Mouse (Mus musculus) frontal cortex, postnatal 10 days (tissue): ENCODE data around the gene Olfr1209.

Experiments
- DNase-seq, 2 experiments: peaks; one replicate each; pipeline ENCODE4 v3.0.0; 2022; ENCODE audit warnings: low spot score in 2 of 2, mixed read lengths in 1 of 2

Gene Olfr1209

GRCm38 (mm10) chr2:88915057-88915456, at the start of gene Olfr1209:
Gene Olfr1209 (minus strand): TSS chr2:88915157.
- DNase-seq: no peak

GRCm38 (mm10) chr2:88953669-88954068, 38.7 kb upstream of the Olfr1209 start, which contains the start of gene Olfr1212:
Gene Olfr1212 (plus strand): TSS chr2:88953969.
- DNase-seq: no peak

- no peak for DNase-seq
Observed at GRCm38 (mm10) chr2:88938011-88938410, 23.1 kb upstream of the Olfr1209 start, which contains the start of gene Olfr1211. Gene Olfr1211 (minus strand): TSS chr2:88938111.

DNA sequence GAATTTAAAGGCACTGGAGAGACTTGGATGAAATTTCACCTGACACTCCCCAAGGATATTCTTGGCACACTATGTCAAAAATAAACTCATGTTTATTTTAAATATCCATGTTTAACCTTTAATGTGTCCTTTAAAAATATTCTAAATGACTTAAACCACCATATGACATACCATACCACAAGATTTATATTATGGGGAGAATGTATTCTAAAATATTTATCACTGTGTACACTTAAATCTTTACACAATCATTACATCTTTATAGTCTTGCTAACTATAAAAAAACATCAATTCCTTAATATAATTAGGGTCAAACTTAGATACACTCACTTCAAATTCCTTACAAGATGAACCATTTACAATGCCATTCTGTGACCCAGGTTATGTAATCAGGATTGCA, 12.7 kb downstream of the Olfr1209 start, which contains the start of gene Olfr1208:
Gene Olfr1208, minus strand, starts transcription at position 101 of the 400 bp plus-strand sequence.
- no peak for DNase-seq

GRCm38 (mm10) chr2:88862931-88863330, 52.0 kb downstream of the Olfr1209 start, which contains the start of gene Olfr1206:
Gene Olfr1206 (plus strand): TSS chr2:88863231.
- DNase-seq: no peak
